Mouse (Mus musculus) intestine, postnatal 0 days (tissue): ENCODE data around the gene Tmem161b. TPM values are rescaled to one million over a fixed set of nuclear protein-coding genes. Genes with fewer than 3 reads are reported as not detected.

Experiments used
- ATAC-seq: fragments of 200-750 bp; cut with Nextera tagmentation; 2 replicates; pipeline ENCODE4 v1.8.0; 2017; ENCODE audit warnings: mild to moderate bottlenecking, moderate TSS enrichment, moderate library complexity
- H3K27ac ChIP-seq: fragments of 300-500 bp; sonication (generic); 2 replicates; pipeline ENCODE4 v1.5.1; 2014; ENCODE audit warnings: mild to moderate bottlenecking, low read depth, low read length, moderate library complexity
- H3K27me3 ChIP-seq: fragments of 300-500 bp; sonication (generic); replicated peaks from 2 replicates; pipeline ENCODE4 v1.6.1; 2014; ENCODE audit warnings: low read length, mixed read lengths; ENCODE audit not compliant: control insufficient read depth, insufficient read depth
- H3K36me3 ChIP-seq: fragments of 300-500 bp; sonication (generic); 2 replicates; pipeline ENCODE4 v1.6.1; 2014; ENCODE audit warnings: mild to moderate bottlenecking, moderate library complexity; ENCODE audit not compliant: control insufficient read depth, insufficient read depth
- H3K4me1 ChIP-seq: fragments of 300-500 bp; sonication (generic); replicated peaks from 2 replicates; pipeline ENCODE4 v1.6.1; 2014; ENCODE audit warnings: antibody characterized with exemption, low read length, mixed read lengths; ENCODE audit not compliant: control insufficient read depth, insufficient read depth
- H3K4me2 ChIP-seq: fragments of 300-500 bp; sonication (generic); replicated peaks from 2 replicates; pipeline ENCODE4 v1.6.1; 2014; ENCODE audit warnings: low read depth, mild to moderate bottlenecking, moderate library complexity
- H3K4me3 ChIP-seq: fragments of 300-500 bp; sonication (generic); 2 replicates; pipeline ENCODE4 v1.5.1; 2014; ENCODE audit warnings: low read depth, low read length
- H3K9ac ChIP-seq: fragments of 300-500 bp; sonication (generic); 2 replicates; pipeline ENCODE4 v1.6.1; 2014; ENCODE audit warnings: mild to moderate bottlenecking, low read depth, low read length
- H3K9me3 ChIP-seq: fragments of 300-500 bp; sonication (generic); 2 replicates; pipeline ENCODE4 v1.6.1; 2016; ENCODE audit warnings: mixed run types; ENCODE audit not compliant: control insufficient read depth
- CTCF ChIP-seq: sonication (generic); IDR thresholded peaks from 2 replicates; pipeline ENCODE4 v1.5.1; 2016; ENCODE audit warnings: low read depth, mild to moderate bottlenecking, control low read depth, antibody characterized with exemption, moderate library complexity
- WGBS: fragments of 180-500 bp; shearing (Covaris S2); extraction: QIAGEN DNeasy Blood & Tissue Kit; methylation state at CpG from one replicate; pipeline ENCODE4 v1.1.7; 2014; 5-methylcytosine and 5-hydroxymethylcytosine counted together
- polyA plus RNA-seq: library from polyadenylated mRNA; unstranded; fragments of >200 nt; fragmentation: Nextera tagmentation; extraction: Ambion mirVana; gene quantifications from 2 replicates; pipeline ENCODE4 v1.2.1, GENCODE M21; 2015

The Tmem161b gene
- polyA plus RNA-seq, 1 experiment from 2014 or later = 42.8 TPM

- 73% methylated on average over 4 of the region's 4 CpGs for WGBS
- ATAC-seq = no peak
Observed at GRCm38 (mm10) chr13:84280352-84280751, 58.3 kb downstream of the Tmem161b start.

GRCm38 (mm10) chr13:84282966-84283365 lies 60.9 kb downstream of the Tmem161b start:
- Histone ChIP-seq H3K36me3 (peaks cover 11% of the 10 kb centered on the region), H3K27me3 (no peaks in the 10 kb centered on the region), H3K4me2 (no peak overlapping the region), H3K4me1 (no peaks in the 10 kb centered on the region), H3K9me3 (no peaks in the 10 kb centered on the region), H3K9ac (no peak overlapping the region), H3K27ac (no peak overlapping the region), H3K4me3 (no peak overlapping the region)
- no peak for ATAC-seq
- TF ChIP-seq CTCF = no peak

More at GRCm38 (mm10) chr13:84280352-84280751, 58.3 kb downstream of the Tmem161b start:
- Histone ChIP-seq H3K27me3 (no peaks in the 10 kb centered on the region), H3K27ac (no peak overlapping the region), H3K9ac (no peak overlapping the region), H3K9me3 (no peaks in the 10 kb centered on the region), H3K4me1 (no peaks in the 10 kb centered on the region), H3K36me3 (peaks cover 7% of the 10 kb centered on the region; the same call in 1 of the 2 replicates), H3K4me2 (no peak overlapping the region), H3K4me3 (no peak overlapping the region)
- no peak for TF ChIP-seq CTCF

GRCm38 (mm10) chr13:84284764-84285558 lies 62.9 kb downstream of the Tmem161b start:
- Histone ChIP-seq H3K9me3 (no peaks in the 10 kb centered on the region), H3K4me1 (no peaks in the 10 kb centered on the region), H3K4me2 (no peak overlapping the region), H3K27me3 (no peaks in the 10 kb centered on the region), H3K9ac (no peak overlapping the region), H3K36me3 (peaks cover 17% of the 10 kb centered on the region), H3K27ac (no peak overlapping the region), H3K4me3 (no peak overlapping the region)
- no peak for TF ChIP-seq CTCF
- no peak for ATAC-seq
- 55% methylated on average over 7 of the region's 7 CpGs for WGBS

DNA sequence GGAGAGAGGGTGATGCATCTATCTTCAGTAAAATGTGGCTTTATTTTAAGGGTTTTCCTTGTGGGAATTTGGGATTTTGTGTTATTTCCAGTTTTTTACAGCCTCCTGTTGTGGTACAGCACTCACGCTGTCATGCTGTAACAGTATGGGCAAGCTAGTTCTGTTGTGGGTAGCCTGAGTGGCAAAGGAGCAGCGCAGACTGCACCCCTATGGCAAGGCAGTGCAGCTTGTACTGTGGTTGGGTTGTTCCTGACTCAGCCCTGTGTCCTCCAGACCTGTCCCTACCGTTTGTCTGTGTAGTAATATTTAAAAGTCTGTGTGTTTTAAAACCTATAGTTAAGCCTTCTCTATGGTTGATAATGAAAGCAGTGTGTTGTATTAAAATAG lies 63.5 kb downstream of the Tmem161b start:
- 83% methylated on average over 3 of the region's 3 CpGs for WGBS
- no peak for TF ChIP-seq CTCF

GRCm38 (mm10) chr13:84299445-84300053 lies 77.5 kb downstream of the Tmem161b start:
- Histone ChIP-seq H3K27ac (no peak overlapping the region), H3K9ac (no peak overlapping the region), H3K27me3 (no peaks in the 10 kb centered on the region), H3K4me2 (no peak overlapping the region), H3K9me3 (no peaks in the 10 kb centered on the region), H3K4me3 (no peak overlapping the region), H3K4me1 (no peaks in the 10 kb centered on the region), H3K36me3 (peaks cover 20% of the 10 kb centered on the region)
- no peak for ATAC-seq
- TF ChIP-seq CTCF = no peak
- WGBS = 78% methylated on average over 2 of the region's 2 CpGs

More for the DNA sequence above, 63.5 kb downstream of the Tmem161b start:
- no peaks in the 10 kb centered on the region for H3K9me3 ChIP-seq
- no peak overlapping the region for H3K27ac ChIP-seq
- H3K36me3 ChIP-seq = peaks cover 20% of the 10 kb centered on the region
- H3K27me3 ChIP-seq = no peaks in the 10 kb centered on the region
- H3K4me2 ChIP-seq = no peak overlapping the region
- ATAC-seq = no peak
- H3K9ac ChIP-seq = no peak overlapping the region
- H3K4me3 ChIP-seq = no peak overlapping the region
- H3K4me1 ChIP-seq = no peaks in the 10 kb centered on the region

GRCm38 (mm10) chr13:84343272-84343671 lies 121.2 kb downstream of the Tmem161b start:
- Histone ChIP-seq H3K4me3 (no peak overlapping the region), H3K27me3 (peaks cover 52% of the 10 kb centered on the region), H3K9ac (no peak overlapping the region), H3K4me2 (no peak overlapping the region), H3K36me3 (no peaks in the 10 kb centered on the region), H3K27ac (no peak overlapping the region), H3K9me3 (no peaks in the 10 kb centered on the region), H3K4me1 (no peaks in the 10 kb centered on the region)
- no peak for ATAC-seq
- TF ChIP-seq CTCF = no peak
- 27% methylated on average over 5 of the region's 5 CpGs for WGBS
